Mouse (Mus musculus) thymus, adult 2 months (tissue): Measurements from ENCODE around the gene Cacna1d.

Source experiments
- CTCF ChIP-seq: fragments of 200-500 bp; IDR thresholded peaks from 2 replicates; pipeline ENCODE4 v1.5.1; 2012; ENCODE audit warnings: mild to moderate bottlenecking, control low read depth, low read length, moderate library complexity, borderline replicate concordance; ENCODE audit not compliant: control insufficient read depth, poor library complexity, insufficient read depth; ENCODE audit errors: extremely low read depth
- POLR2A ChIP-seq: fragments of 200-500 bp; IDR thresholded peaks from 2 replicates; pipeline ENCODE4 v1.6.1; 2012; ENCODE audit warnings: mild to moderate bottlenecking, low read length, control low read depth, moderate library complexity; ENCODE audit not compliant: control insufficient read depth, poor library complexity, insufficient read depth; ENCODE audit errors: extremely low read depth

- no peak for TF ChIP-seq POLR2A
- TF ChIP-seq CTCF, result no peak
These were observed 271.4 kb downstream of the Cacna1d start for GRCm38 (mm10) chr14:30219851-30220250.
